Mouse (Mus musculus) gastrocnemius, postnatal 4 days (tissue): ENCODE results near the gene Rps6kl1. TPM values are rescaled to one million over a fixed set of nuclear protein-coding genes. Genes with fewer than 3 reads are reported as not detected.

Source experiments
- DNase-seq, 2 experiments: peaks; one replicate each; pipeline ENCODE4 v3.0.0; 2021 to 2022; ENCODE audit warnings: low spot score in 2 of 2, mixed read lengths in 2 of 2
- total RNA-seq, 2 experiments: library from RNA; stranded (reverse); gene quantifications; 2 replicates each; pipeline ENCODE4 v1.2.3; 2021

Rps6kl1 gene
- total RNA-seq, 2 experiments from 2014 or later = 0.47 to 0.49 TPM

DNA sequence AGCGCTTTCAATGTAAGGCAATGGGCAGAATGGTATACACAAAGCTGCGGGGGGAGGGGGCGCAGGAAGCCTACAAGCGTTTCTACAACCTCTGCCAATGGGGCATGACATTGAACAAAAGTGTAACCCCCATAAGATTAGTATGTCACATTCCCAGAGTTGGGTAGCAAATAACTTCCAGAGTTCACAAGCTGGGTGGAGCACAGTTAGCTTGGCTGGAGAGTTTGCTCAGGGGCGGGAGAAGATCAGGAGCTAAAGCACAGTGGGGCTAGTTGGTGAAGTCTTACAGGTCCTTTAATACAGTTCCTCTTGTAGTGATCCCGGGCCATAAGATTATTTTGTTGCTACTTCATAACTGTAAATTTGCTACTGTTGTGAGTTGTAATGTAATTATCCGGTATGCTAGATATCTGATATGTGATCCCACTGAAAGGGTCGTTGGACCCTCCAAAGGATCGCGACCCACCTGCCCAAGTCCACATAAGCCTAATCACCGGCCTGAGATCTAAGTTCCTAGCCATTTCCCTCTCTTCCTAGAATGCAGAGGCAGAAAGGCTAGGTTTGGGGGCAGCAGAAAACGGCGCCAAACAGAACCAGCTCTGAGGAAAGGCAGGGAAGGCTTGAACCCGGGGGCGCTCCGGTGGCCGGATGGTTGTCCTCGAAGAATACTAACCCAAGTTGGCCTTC, 40.9 kb downstream of the Rps6kl1 start:
- no peak for DNase-seq

DNA sequence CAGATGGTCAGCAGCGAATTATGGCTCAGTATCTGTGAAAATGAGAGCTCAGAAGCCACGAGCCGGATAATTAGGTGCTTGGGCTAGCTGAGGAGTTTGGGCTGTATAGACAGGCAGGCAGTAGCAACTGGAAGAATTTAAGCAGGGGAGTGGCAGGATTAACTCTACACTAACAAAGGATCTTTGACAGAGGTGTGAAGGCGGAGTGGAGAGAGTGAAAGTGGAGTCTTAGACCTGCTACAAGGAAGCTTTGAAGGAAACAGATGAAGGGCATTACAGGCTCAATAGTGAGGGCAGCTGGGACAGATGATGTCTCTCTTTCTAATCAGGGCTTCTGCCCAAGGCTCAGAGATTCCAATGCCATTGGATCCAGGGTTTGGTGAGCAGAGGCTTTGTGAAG, 41.6 kb downstream of the Rps6kl1 start:
- DNase-seq = no peak

DNA sequence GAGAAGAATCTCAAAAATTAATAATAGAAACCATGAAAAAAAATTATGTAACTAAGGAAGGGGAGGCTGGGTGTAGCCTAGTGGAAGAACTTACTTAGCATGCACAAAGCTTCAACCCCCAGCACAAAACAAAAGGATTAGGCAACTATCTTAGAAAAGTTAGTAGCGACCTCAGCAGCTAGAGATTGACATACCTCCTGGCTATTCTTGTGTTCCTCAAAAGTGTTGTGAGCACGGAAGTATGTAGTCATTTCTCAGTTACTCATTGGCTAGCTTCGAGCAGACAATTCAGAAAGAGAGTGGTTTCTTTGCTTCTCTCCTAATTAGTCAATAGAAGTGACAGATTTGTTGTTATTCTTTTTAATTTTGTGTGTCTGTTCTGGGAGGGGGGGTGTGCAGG, 42.4 kb downstream of the Rps6kl1 start:
- DNase-seq = no peak

DNA sequence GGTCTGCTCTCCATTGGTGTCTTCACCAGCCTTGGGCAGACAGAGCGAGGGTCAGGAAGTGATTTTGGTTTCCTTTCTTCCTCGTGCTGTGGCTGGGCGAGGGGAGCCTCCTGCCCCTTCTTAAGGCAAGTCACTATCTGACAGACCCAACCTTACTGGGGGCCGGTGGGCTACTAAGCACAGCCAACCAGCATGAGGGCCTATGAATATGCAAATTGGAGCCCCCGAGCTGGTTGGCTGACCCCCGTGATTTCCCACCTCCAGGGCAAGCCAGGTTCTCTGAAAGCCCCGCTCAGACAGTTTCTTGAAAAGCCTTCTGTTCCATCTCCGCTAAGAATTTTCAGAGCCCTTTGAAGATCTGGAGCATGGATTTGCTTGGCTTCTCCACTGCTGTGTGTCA, 44.8 kb downstream of the Rps6kl1 start:
- DNase-seq = no peak

DNA sequence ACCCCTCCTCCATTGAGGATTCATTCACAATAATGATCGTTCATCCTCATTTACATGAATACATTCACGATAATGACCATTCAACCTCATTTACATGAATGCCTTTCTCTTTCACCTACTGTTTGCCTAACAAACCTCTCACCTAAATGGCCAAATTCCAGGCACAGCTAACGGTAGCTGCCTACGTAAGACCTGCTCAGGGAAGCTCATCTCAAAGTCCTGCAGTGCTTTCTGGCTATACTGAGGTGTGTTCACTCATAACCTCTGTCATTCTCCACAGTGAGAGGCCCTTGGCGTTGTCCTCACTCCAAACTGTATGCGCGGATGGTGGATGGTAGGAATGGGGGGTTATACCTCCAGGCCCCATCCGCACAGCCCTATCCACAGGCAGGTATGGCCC, 46.3 kb downstream of the Rps6kl1 start:
- DNase-seq = no peak

DNA sequence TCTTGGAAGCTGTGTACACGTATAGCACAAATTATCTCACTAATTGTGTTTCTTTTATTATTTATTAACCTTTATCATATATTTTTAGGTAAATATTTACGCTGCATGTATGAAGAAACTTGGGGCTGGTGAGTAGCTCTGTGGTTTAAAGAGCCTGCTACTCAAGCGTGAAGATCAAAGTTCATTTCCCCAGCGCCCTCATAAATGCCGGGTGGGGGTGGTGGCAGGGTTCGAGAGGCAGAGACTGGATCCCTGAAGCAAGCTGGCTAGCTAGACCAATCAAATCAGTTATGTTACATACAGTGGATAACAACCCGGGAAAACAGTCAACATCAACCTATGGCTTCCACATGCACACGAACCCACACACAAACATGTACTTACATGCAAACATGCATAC, 48.0 kb downstream of the Rps6kl1 start:
- DNase-seq = no peak

DNA sequence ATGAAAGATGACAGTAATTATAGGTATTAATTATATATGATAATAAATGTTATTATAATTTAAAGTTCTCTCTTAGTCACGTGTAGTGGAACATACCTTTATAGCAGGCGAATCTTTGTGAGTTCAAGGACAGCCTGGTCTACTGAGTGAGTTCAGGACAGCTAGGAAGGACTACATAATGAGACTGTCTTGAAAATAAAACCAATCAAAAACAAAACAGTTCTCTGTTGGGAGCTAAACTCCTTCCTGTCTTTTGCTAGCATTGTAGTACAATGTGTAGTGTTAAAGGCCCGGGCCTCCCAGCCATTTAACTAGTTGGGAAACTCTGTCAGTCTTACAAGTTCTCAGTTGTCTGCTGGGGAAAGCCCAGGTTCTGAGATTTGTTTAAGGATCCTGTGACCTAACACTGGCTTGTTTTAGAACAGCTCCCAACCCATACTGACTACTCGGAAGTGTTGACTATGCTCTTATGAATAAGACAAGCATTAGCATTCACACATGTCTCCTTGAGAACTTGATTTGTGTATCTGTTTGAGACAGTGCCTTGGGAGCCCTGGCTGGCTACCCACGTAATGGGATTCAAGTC, 49.5 kb downstream of the Rps6kl1 start:
- no peak for DNase-seq

DNA sequence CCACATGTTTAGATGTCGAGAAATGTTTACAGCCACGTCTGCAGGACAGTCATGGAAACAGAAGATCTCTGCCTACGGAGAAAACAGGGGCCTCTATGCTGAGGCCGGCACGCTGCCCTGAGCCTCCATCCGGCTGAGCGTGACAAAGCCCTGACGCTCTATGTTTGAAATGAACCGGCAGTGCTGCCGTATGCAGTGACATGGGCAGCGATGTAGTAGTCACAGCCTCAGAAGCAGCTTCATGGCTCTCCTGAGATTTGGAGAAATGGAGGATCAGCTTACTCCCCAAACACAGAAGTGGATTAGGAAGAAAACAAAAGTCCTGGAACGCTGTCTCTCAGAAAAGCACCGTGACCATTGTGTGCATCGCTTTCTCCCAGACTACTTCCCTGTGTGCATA, 50.1 kb downstream of the Rps6kl1 start:
- DNase-seq = no peak

DNA sequence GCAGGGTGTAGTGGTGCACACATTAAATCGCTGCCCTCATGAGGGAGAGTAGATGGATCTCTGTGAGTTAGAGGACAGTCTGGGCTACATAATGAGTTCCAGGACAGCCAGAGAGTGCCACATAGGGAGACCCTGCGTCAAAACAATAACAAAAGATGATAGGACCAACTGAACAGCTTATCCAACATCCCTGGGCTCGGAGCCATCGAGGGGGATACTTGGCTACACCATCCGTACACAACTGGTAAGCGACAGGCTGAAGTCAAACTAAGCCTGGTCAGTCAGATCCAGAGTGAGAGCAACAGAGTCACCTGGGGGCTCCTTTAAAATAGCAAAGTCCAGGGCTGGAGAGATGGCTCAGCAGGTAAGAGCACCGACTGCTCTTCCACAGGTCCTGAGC, 55.2 kb downstream of the Rps6kl1 start:
- no peak for DNase-seq

DNA sequence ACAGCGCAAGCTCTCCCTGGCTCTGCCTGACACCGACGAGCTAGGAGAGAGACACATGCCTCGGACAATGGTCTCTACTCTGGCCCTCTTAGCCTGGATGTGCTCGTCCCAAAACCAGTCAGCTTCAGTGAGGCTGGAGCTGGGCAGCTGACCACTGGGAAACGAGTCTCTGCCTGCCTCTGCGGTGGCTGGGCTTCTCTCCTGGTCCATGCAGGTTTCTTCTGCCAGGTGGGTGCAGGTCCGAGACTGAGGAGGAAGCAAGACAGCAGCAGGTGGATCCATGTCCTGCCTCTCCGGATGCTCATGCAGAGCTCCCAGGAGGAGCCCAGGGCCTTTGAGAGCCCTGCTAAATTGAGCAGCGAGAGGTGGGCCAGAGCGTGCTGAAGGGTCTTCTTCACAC, 55.9 kb downstream of the Rps6kl1 start:
- DNase-seq = no peak

DNA sequence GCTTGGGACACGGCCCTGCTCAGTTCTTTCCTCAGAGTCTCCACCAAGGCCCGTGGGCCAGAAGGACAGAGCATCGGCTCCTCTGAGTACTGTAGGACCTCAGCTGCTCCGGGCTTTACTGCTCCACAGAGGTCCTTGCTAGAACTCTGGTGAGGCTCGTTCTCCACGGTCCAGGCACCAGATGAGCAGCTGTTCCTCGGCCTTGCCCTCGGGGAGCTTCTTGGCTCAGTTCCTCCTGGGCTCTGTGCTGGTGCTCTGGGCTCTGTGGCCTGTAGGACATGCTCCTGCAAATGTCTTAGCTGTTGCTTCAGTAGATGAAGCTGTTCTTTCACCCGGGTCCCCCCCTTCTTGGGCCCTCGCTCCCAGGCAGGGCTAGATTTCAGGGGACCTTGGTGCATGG, 56.4 kb downstream of the Rps6kl1 start:
- DNase-seq = peak; percentile 40 to 73

DNA sequence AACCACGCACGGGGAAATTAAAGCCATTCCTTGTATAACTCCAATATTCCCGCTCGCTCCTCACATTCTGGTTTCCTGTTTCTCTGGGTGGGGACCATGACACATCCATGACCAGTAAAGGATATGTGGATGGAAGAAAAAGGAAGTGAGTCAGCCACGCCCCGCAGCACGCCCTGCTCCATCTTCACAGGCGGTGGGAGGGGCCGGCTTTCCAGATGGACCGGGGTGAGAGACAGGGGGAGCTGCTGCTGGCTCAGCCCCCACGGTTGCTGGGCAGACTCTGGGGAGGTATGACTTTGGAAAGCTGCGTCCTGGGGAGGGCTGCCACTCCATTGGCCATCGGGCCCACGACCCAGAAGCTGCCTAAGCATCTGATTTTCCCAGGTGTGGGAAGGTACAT, 57.1 kb downstream of the Rps6kl1 start:
- peak; percentile 40 to 65 for DNase-seq

DNA sequence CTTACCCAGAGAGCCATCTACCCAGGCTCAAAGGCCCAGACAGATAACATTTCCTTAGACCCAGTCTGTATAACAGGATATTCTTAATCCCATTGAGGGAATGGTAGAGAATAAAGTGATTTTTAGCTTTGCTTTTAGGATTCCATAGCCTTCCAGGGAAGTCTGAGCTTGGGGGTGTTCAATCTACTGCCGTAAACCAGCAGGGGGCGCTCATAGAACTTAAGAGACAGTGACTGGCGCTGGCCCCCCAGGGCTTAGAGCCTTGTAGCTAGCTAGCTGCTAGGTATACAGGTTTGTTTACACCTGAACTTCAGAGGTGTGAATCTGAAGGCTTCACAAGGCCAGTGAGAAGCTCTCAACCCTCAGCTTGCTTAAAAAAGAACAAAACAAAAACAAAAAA, 58.9 kb downstream of the Rps6kl1 start:
- peak; percentile 54 to 72 for DNase-seq

DNA sequence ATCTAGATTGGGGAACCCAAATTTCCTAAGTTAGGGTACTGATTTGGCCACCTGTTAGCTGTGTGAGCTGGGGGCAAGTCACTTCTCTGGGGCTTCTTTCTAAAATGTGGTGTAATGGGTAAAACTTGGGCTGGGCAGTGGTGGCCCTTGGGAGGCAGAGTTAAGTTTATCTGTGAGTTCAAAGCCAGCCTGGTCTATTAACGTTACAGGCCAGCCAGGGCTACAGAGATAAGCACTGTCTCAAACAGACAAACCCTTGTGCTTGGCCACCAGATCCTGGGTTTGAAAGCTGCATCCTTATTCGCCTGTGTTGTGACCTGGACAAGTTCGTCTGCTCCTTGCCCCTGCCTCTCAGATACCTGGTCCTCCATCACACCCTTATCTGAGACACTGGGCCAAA, 59.9 kb downstream of the Rps6kl1 start:
- no peak for DNase-seq

DNA sequence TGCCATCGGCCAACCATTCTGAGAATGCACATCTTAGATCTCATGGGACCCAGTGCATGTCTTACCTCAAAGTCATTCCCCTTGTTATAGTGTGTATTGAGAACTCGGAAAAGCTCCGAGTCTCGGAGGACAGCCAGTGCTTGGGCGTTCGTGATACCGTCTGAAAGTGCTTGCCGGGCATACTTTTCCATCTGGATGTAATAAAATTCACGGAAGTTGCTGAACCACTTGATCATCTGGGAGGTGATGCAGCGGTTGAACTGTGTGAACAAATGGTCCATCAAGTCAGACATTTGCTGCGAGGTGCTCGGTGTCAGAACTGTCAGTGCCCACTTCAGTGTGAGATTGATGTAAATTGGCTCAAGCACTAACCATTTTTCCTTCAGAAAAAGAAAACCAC, 63.2 kb downstream of the Rps6kl1 start:
- DNase-seq = no peak

Other genes starting within 250 kb of the Rps6kl1 start
- 10 to 100 TPM; 41.5 to 51.8 TPM for gene Fcf1, start 180.4 kb downstream of the Rps6kl1 start, total RNA-seq
- 10 to 100 TPM; 19.4 to 20.6 TPM for gene Arel1, start 180.4 kb downstream of the Rps6kl1 start, total RNA-seq
- gene Ylpm1, start 154.9 kb downstream of the Rps6kl1 start, total RNA-seq = 10 to 100 TPM; 38.7 to 46.6 TPM
- gene Prox2, start 40.5 kb downstream of the Rps6kl1 start, total RNA-seq = 1 to 10 TPM; 3.2 to 4.7 TPM
- gene Dlst, start 40.4 kb downstream of the Rps6kl1 start, total RNA-seq = 100 to 1,000 TPM; 248 to 258 TPM
- 1 to 10 TPM; 5.6 to 6.4 TPM for gene Pgf, start 26.5 kb upstream of the Rps6kl1 start, total RNA-seq
- gene Eif2b2, start 68.2 kb upstream of the Rps6kl1 start, total RNA-seq = 10 to 100 TPM; 80.6 to 95.1 TPM
- 10 to 100 TPM; 10.6 to 11.5 TPM for gene Mlh3, start 119.3 kb upstream of the Rps6kl1 start, total RNA-seq
- gene Acyp1, start 137.2 kb upstream of the Rps6kl1 start, total RNA-seq = 10 to 100 TPM; 15.7 to 18.0 TPM
- 1 to 10 TPM in 1 of 2 experiments, under 1 TPM in 1; 0.73 to 1.4 TPM for gene Zc2hc1c, start 137.3 kb upstream of the Rps6kl1 start, total RNA-seq
- 10 to 100 TPM; 59.6 to 60.9 TPM for gene Nek9, start 188.1 kb upstream of the Rps6kl1 start, total RNA-seq
- gene Tmed10, start 223.6 kb upstream of the Rps6kl1 start, total RNA-seq = 100 to 1,000 TPM; 190 to 191 TPM